Mouse (Mus musculus): ENCODE data around the gene Psen2.

DNA sequence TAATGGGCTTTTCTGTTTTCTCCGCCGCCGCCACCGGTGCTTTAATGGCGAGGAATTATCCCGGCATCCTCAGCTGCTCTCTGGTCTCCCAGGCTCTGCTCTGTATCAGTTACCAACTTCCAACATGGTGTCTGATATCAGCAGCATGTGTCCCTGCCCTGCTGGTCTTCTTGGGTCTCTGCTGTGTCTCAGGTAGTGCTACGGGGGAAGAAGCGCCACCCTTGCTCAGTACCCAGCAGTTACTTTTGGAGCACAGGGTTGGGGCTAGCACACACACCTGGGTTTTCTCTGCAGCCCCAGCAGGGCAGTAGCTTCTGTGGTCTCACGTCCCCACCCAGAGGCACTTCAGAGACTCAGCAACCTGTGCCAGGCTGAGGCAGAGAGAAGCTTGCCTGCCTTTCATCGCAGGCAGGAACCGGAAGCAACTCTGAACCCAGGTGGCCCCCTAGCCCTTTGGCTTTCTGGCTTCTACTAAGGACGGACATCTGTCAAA is 37.0 kb downstream of the Psen2 start:
- TF ChIP-seq CTCF (IDR thresholded peaks at IDR 0.05; ENCODE audit: low read depth, low read length) (no peak), GATA2 (IDR thresholded peaks at IDR 0.05; ENCODE audit: borderline replicate concordance, low read depth, low read length) (no peak), POLR2AphosphoS5 (IDR thresholded peaks at IDR 0.05; ENCODE audit: insufficient replicate concordance, low read depth, low read length) (no peak), GATA1 (IDR thresholded peaks at IDR 0.05; ENCODE audit: borderline replicate concordance, low read length) (no peak), TAL1 (conservative IDR thresholded peaks at IDR 0.05; ENCODE audit: low read depth, low read length) (no peak)

All from G1E (cell line).